ENCODE assay signal across 22 mouse cellular contexts in genomic region chr8:126570521-126571040, GRCm38 (mm10). TPM values are rescaled to one million over a fixed set of nuclear protein-coding genes. Genes with fewer than 3 reads are reported as not detected.
DNase-seq lines count a peak whose midpoint lies in the region; ATAC-seq and TF ChIP-seq lines count a peak whose summit lies in the region.
"Had no signal": no experiment of that assay in that cellular context is flagged by ENCODE, and none has a peak within 500 bp of the region (broad histone marks: within the 10 kb centered on the region; RNA-seq: fewer than 3 reads in every experiment).

No protein-coding gene starts in this region.

- no peak overlapping the region for H3K4me2 ChIP-seq in forebrain, postnatal 0 days (ENCODE audit: low read depth)
- H3K4me2 ChIP-seq in lung, embryonic 14.5 days, result no peak overlapping the region
- H3K4me2 ChIP-seq: embryonic facial prominence, embryonic 15.5 days; forebrain, embryonic 15.5 days; hindbrain, embryonic 13.5 days; intestine, embryonic 15.5 days had no signal

- 0 out of 2 replicates have a peak, but pooled peaks cover 2% of the 10 kb centered on the region for H3K27me3 ChIP-seq in forebrain, embryonic 10.5 days (ENCODE audit: poor library complexity, severe bottlenecking)
- no peaks in the 10 kb centered on the region for H3K27me3 ChIP-seq in forebrain, postnatal 0 days (ENCODE audit: insufficient read depth, low read length)
- no peaks in the 10 kb centered on the region for H3K27me3 ChIP-seq in heart, embryonic 10.5 days (ENCODE audit: insufficient read depth, poor library complexity, severe bottlenecking)
- no peaks in the 10 kb centered on the region for H3K27me3 ChIP-seq in lung, embryonic 14.5 days (ENCODE audit: insufficient read depth, low read length)
- H3K27me3 ChIP-seq: embryonic facial prominence, embryonic 15.5 days; forebrain, embryonic 15.5 days; hindbrain, embryonic 13.5 days; intestine, embryonic 15.5 days had no signal

- no peak overlapping the region for H3K9ac ChIP-seq in forebrain, postnatal 0 days
- H3K9ac ChIP-seq in lung, embryonic 14.5 days, result no peak overlapping the region
- H3K9ac ChIP-seq: embryonic facial prominence, embryonic 15.5 days; forebrain, embryonic 15.5 days; hindbrain, embryonic 13.5 days; intestine, embryonic 15.5 days had no signal

- H3K9me3 ChIP-seq in forebrain, embryonic 10.5 days, result no peaks in the 10 kb centered on the region
- no peaks in the 10 kb centered on the region for H3K9me3 ChIP-seq in forebrain, postnatal 0 days (ENCODE audit: low read length)
- H3K9me3 ChIP-seq in heart, embryonic 10.5 days, result no peaks in the 10 kb centered on the region
- no peaks in the 10 kb centered on the region for H3K9me3 ChIP-seq in lung, embryonic 14.5 days (ENCODE audit: low read depth, low read length)
- H3K9me3 ChIP-seq: embryonic facial prominence, embryonic 15.5 days; forebrain, embryonic 15.5 days; G1E; hindbrain, embryonic 13.5 days; intestine, embryonic 15.5 days had no signal

- WGBS in forebrain, embryonic 10.5 days, result 79% methylated on average over 9 of the region's 9 CpGs
- WGBS in forebrain, postnatal 0 days, result 64% methylated on average over 9 of the region's 9 CpGs
- 79% methylated on average over 9 of the region's 9 CpGs for WGBS in heart, embryonic 10.5 days
- WGBS in lung, embryonic 14.5 days, result 68% methylated on average over 9 of the region's 9 CpGs
- 55% methylated on average over 9 of the region's 9 CpGs for WGBS in bone marrow, adult 2 months

- no peak overlapping the region for H3K4me3 ChIP-seq in forebrain, embryonic 10.5 days
- no peak overlapping the region for H3K4me3 ChIP-seq in forebrain, postnatal 0 days (ENCODE audit: low read depth, low read length)
- H3K4me3 ChIP-seq in heart, embryonic 10.5 days, result no peak overlapping the region
- no peak overlapping the region for H3K4me3 ChIP-seq in lung, embryonic 14.5 days (ENCODE audit: low read depth, low read length)
- no peak overlapping the region for H3K4me3 ChIP-seq in bone marrow, adult 2 months (replicated peaks; ENCODE audit: control insufficient read depth, low read depth, low read length)
- H3K4me3 ChIP-seq: embryonic facial prominence, embryonic 15.5 days; erythroblast, embryonic 14.5 days; forebrain, embryonic 15.5 days; hindbrain, embryonic 13.5 days; intestine, embryonic 15.5 days had no signal

- TF ChIP-seq POLR2A in bone marrow, adult 2 months (IDR thresholded peaks at IDR 0.05; ENCODE audit: borderline replicate concordance, control insufficient read depth, low read depth, low read length), result no peak

- H3K4me1 ChIP-seq in forebrain, embryonic 10.5 days, result peaks cover 46% of the 10 kb centered on the region
- peaks cover 19% of the 10 kb centered on the region for H3K4me1 ChIP-seq in forebrain, postnatal 0 days (ENCODE audit: insufficient read depth)
- peaks cover 47% of the 10 kb centered on the region for H3K4me1 ChIP-seq in heart, embryonic 10.5 days
- H3K4me1 ChIP-seq in lung, embryonic 14.5 days (ENCODE audit: insufficient read depth), result peaks cover 8% of the 10 kb centered on the region
- peaks cover 9% of the 10 kb centered on the region for H3K4me1 ChIP-seq in bone marrow, adult 2 months (ENCODE audit: control insufficient read depth, insufficient read depth, low read length)

- no peaks in the 10 kb centered on the region for H3K36me3 ChIP-seq in forebrain, embryonic 10.5 days (replicated peaks)
- no peaks in the 10 kb centered on the region for H3K36me3 ChIP-seq in forebrain, postnatal 0 days (ENCODE audit: insufficient read depth)
- no peaks in the 10 kb centered on the region for H3K36me3 ChIP-seq in heart, embryonic 10.5 days
- H3K36me3 ChIP-seq in lung, embryonic 14.5 days (ENCODE audit: insufficient read depth), result no peaks in the 10 kb centered on the region
- H3K36me3 ChIP-seq: embryonic facial prominence, embryonic 15.5 days; forebrain, embryonic 15.5 days; G1E; hindbrain, embryonic 13.5 days; intestine, embryonic 15.5 days had no signal

- no peak for ATAC-seq in forebrain, postnatal 0 days
- no peak for ATAC-seq in lung, embryonic 14.5 days (ENCODE audit: insufficient read depth)
- ATAC-seq in megakaryocyte progenitor cell, adult 5-6 weeks (replicated peaks; ENCODE audit: poor library complexity), result no peak
- ATAC-seq: forebrain, embryonic 15.5 days; intestine, embryonic 15.5 days had no signal

- no peak for DNase-seq in forebrain, embryonic 10.5 days (ENCODE audit: extremely low spot score, low spot score)
- DNase-seq in forebrain, postnatal 0 days, result no peak
- no peak for DNase-seq in heart, embryonic 10.5 days (ENCODE audit: low spot score)
- DNase-seq in heart, adult 8-10 months (ENCODE audit: low spot score), result no peak
- DNase-seq in lung, embryonic 14.5 days, result no peak
- no peak for DNase-seq in lung, postnatal 10 days
- DNase-seq: adrenal gland, adult 8-10 months; adrenal gland, postnatal 36 days; cerebellum, adult 11-12 months; cerebellum, adult 9-11 months; cerebellum, postnatal 36 days; gastrocnemius, postnatal 25 days; heart, postnatal 10 days; heart, postnatal 4 days had no signal

- peak overlapping the region; percentile 65; the same call in 1 of the 2 replicates for H3K27ac ChIP-seq in forebrain, embryonic 10.5 days
- H3K27ac ChIP-seq in forebrain, postnatal 0 days (ENCODE audit: low read depth, low read length), result no peak overlapping the region
- H3K27ac ChIP-seq in heart, embryonic 10.5 days, result 0 out of 2 replicates have a peak overlapping the region, but pooled peaks have one; percentile 30
- peak overlapping the region; percentile 30; the same call in 1 of the 2 replicates for H3K27ac ChIP-seq in lung, embryonic 14.5 days (ENCODE audit: low read depth)
- peak overlapping the region; percentile 5; the same call in 1 of the 2 replicates for H3K27ac ChIP-seq in bone marrow, adult 2 months (ENCODE audit: control insufficient read depth, insufficient read depth, low read depth, low read length, poor library complexity)
- H3K27ac ChIP-seq: embryonic facial prominence, embryonic 15.5 days; forebrain, embryonic 15.5 days; hindbrain, embryonic 13.5 days; intestine, embryonic 15.5 days had no signal

- TF ChIP-seq CTCF in forebrain, postnatal 0 days (IDR thresholded peaks at IDR 0.05; ENCODE audit: low read depth), result no peak
- TF ChIP-seq CTCF in lung, embryonic 14.5 days (IDR thresholded peaks at IDR 0.05; ENCODE audit: low read depth), result no peak
- TF ChIP-seq CTCF in bone marrow, adult 2 months (IDR thresholded peaks at IDR 0.05; ENCODE audit: control insufficient read depth, insufficient read depth, low read length), result no peak

RNA-seq across cellular contexts. Expression of gene Irf2bp2, which starts 23.2 kb away (rescaled TPM):
- 3.0 and 3.4 TPM in 2 replicates for polyA plus RNA-seq in forebrain, embryonic 10.5 days (2016; fragmentation: Nextera tagmentation; extraction: Ambion mirVana)
- total RNA-seq in forebrain, postnatal 0 days (2014; rRNA removed), result 62.3 and 88.6 TPM in 2 replicates
- polyA plus RNA-seq in forebrain, postnatal 0 days (2015; fragmentation: Nextera tagmentation; extraction: Ambion mirVana), result 6.8 and 8.4 TPM in 2 replicates
- 4.6 and 6.5 TPM in 2 replicates for polyA plus RNA-seq in heart, embryonic 10.5 days (2016; fragmentation: Nextera tagmentation; extraction: Ambion mirVana)
- total RNA-seq in heart, adult 8-10 months (2022), result 10 to 100 TPM; 41.8 to 60.9 (median 50.3) TPM
- polyA plus RNA-seq in lung, embryonic 14.5 days (2014; fragmentation: Nextera tagmentation; extraction: Ambion mirVana), result 8.9 and 9.3 TPM in 2 replicates
- 21.3 and 35.8 TPM in 2 replicates for polyA plus RNA-seq in bone marrow, adult 2 months (2011; ENCODE audit: insufficient read depth, insufficient read length, low replicate concordance, missing spikeins)
- 109 and 114 TPM in 2 replicates for total RNA-seq in megakaryocyte progenitor cell, adult 5-6 weeks (2015)
- total RNA-seq in megakaryocyte progenitor cell, adult 5-6 weeks (2017), result 95.7 and 110 TPM in 2 replicates
